Mouse (Mus musculus) liver, adult 2 months (tissue): Measurements from ENCODE around the gene Rep15.

Experiments
- CTCF ChIP-seq: fragments of 200-500 bp; IDR thresholded peaks from 2 replicates; pipeline ENCODE4 v1.5.1; 2011; ENCODE audit warnings: low read depth, low read length, control low read depth
- POLR2A ChIP-seq: fragments of 200-500 bp; IDR thresholded peaks from 2 replicates; pipeline ENCODE4 v1.6.1; 2011; ENCODE audit warnings: low read length, control low read depth; ENCODE audit not compliant: insufficient read depth; ENCODE audit errors: extremely low read depth

DNA sequence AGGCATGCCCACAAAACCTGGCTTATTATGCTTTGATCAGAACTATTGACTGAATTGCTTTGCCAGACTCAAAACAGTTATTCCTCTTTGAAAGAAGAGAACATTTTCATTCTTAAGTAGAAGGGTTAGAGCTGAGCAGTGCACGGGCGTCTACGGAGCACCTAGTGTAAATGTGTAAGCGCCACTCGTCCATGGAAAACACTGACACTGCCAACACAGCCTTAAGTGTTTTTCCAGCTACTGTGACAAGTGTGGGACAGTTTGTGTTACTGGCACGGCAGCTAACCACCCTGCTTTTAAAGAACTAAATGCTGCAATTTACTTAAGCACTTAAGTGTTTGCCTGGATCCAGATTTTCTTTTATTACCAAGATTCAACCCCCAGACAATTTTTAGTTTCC is 20.4 kb upstream of the Rep15 start:
- TF ChIP-seq POLR2A (no peak), CTCF (no peak)
